Mouse (Mus musculus) midbrain, embryonic 16.5 days (tissue): Measurements from ENCODE around the gene Cdk4. TPM values are rescaled to one million over a fixed set of nuclear protein-coding genes. Genes with fewer than 3 reads are reported as not detected.

Experiments used
- ATAC-seq: fragments of 200-750 bp; cut with Nextera tagmentation; 2 replicates; pipeline ENCODE4 v1.8.0; 2017; ENCODE audit warnings: moderate TSS enrichment
- H3K27ac ChIP-seq: fragments of 300-500 bp; sonication (generic); 2 replicates; pipeline ENCODE4 v1.5.1; 2014; ENCODE audit warnings: mild to moderate bottlenecking, low read length, mixed read lengths
- H3K27me3 ChIP-seq: fragments of 300-500 bp; sonication (generic); 2 replicates; pipeline ENCODE4 v1.6.1; 2014; ENCODE audit warnings: low read depth, low read length, mixed read lengths; ENCODE audit not compliant: control insufficient read depth, insufficient read depth
- H3K36me3 ChIP-seq: fragments of 300-500 bp; sonication (generic); 2 replicates; pipeline ENCODE4 v1.6.1; 2014; ENCODE audit warnings: mild to moderate bottlenecking, low read length, moderate library complexity, mixed read lengths; ENCODE audit not compliant: control insufficient read depth, insufficient read depth
- H3K4me1 ChIP-seq: fragments of 300-500 bp; sonication (generic); 2 replicates; pipeline ENCODE4 v1.6.1; 2014; ENCODE audit warnings: mild to moderate bottlenecking, low read length, mixed read lengths; ENCODE audit not compliant: control insufficient read depth, insufficient read depth
- H3K4me2 ChIP-seq: fragments of 300-500 bp; sonication (generic); 2 replicates; pipeline ENCODE4 v1.6.1; 2014; ENCODE audit warnings: mild to moderate bottlenecking, low read length, mixed read lengths
- H3K4me3 ChIP-seq: fragments of 300-500 bp; sonication (generic); 2 replicates; pipeline ENCODE4 v1.5.1; 2014; ENCODE audit warnings: low read depth, mild to moderate bottlenecking, low read length, moderate library complexity, mixed read lengths
- H3K9ac ChIP-seq: fragments of 300-500 bp; sonication (generic); 2 replicates; pipeline ENCODE4 v1.6.1; 2014; ENCODE audit warnings: low read depth, low read length, mixed read lengths
- H3K9me3 ChIP-seq: fragments of 300-500 bp; sonication (generic); replicated peaks from 2 replicates; pipeline ENCODE4 v1.6.1; 2014; ENCODE audit warnings: mild to moderate bottlenecking, low read length, mixed read lengths; ENCODE audit not compliant: control insufficient read depth, poor library complexity, severe bottlenecking
- WGBS: fragments of 180-500 bp; shearing (Covaris S2); extraction: QIAGEN DNeasy Blood & Tissue Kit; methylation state at CpG from one replicate; pipeline ENCODE4 v1.1.7; 2014; 5-methylcytosine and 5-hydroxymethylcytosine counted together
- polyA plus RNA-seq: library from polyadenylated mRNA; unstranded; fragments of >200 nt; fragmentation: Nextera tagmentation; extraction: Ambion mirVana; gene quantifications from 2 replicates; pipeline ENCODE4 v1.2.1, GENCODE M21; 2015

Gene Cdk4
- polyA plus RNA-seq, 1 experiment from 2014 or later, result 646 TPM

- Histone ChIP-seq H3K4me2 (no peak overlapping the region), H3K4me1 (peaks cover 5% of the 10 kb centered on the region; the same call in 1 of the 2 replicates), H3K4me3 (no peak overlapping the region), H3K27ac (no peak overlapping the region), H3K9ac (no peak overlapping the region), H3K27me3 (peaks cover 43% of the 10 kb centered on the region), H3K9me3 (no peaks in the 10 kb centered on the region), H3K36me3 (peaks cover 11% of the 10 kb centered on the region)
- no peak for ATAC-seq
- WGBS, result 19% methylated on average over 10 of the region's 10 CpGs
Measured at GRCm38 (mm10) chr10:127050119-127050474, 13.2 kb upstream of the Cdk4 start.

- no peak overlapping the region for H3K4me2 ChIP-seq
- WGBS, result 77% methylated on average over 4 of the region's 4 CpGs
- no peak overlapping the region for H3K4me3 ChIP-seq
- no peak overlapping the region for H3K9ac ChIP-seq
- peaks cover 24% of the 10 kb centered on the region for H3K27me3 ChIP-seq
- no peak for ATAC-seq
- H3K9me3 ChIP-seq, result no peaks in the 10 kb centered on the region
- peaks cover 30% of the 10 kb centered on the region for H3K36me3 ChIP-seq
- H3K4me1 ChIP-seq, result peaks cover 18% of the 10 kb centered on the region
- no peak overlapping the region for H3K27ac ChIP-seq
Measured at GRCm38 (mm10) chr10:127054646-127055045, 8.7 kb upstream of the Cdk4 start.

- Histone ChIP-seq H3K36me3 (peaks cover 30% of the 10 kb centered on the region), H3K4me2 (no peak overlapping the region)
- ATAC-seq, result no peak
Measured at GRCm38 (mm10) chr10:127055406-127055805, 7.9 kb upstream of the Cdk4 start.

GRCm38 (mm10) chr10:127056490-127056889, 6.8 kb upstream of the Cdk4 start:
- H3K36me3 ChIP-seq, result peaks cover 30% of the 10 kb centered on the region
- WGBS, result 90% methylated on average over 20 of the region's 20 CpGs
- no peak for ATAC-seq

More at GRCm38 (mm10) chr10:127055406-127055805, 7.9 kb upstream of the Cdk4 start:
- WGBS, result 88% methylated on average over 8 of the region's 8 CpGs
- no peak overlapping the region for H3K27ac ChIP-seq
- H3K9ac ChIP-seq, result no peak overlapping the region
- peaks cover 16% of the 10 kb centered on the region for H3K27me3 ChIP-seq
- H3K4me1 ChIP-seq, result peaks cover 18% of the 10 kb centered on the region
- no peaks in the 10 kb centered on the region for H3K9me3 ChIP-seq
- no peak overlapping the region for H3K4me3 ChIP-seq

GRCm38 (mm10) chr10:127058161-127058560, 5.2 kb upstream of the Cdk4 start:
- peaks cover 28% of the 10 kb centered on the region for H3K4me1 ChIP-seq
- H3K4me3 ChIP-seq, result peak overlapping the region; percentile 85
- H3K9me3 ChIP-seq, result no peaks in the 10 kb centered on the region
- WGBS, result 0% methylated on average over 9 of the region's 9 CpGs
- ATAC-seq, result no peak
- no peak overlapping the region for H3K27ac ChIP-seq
- peaks cover 30% of the 10 kb centered on the region for H3K36me3 ChIP-seq
- peak overlapping the region; percentile 17; the same call in 1 of the 2 replicates for H3K9ac ChIP-seq
- no peaks in the 10 kb centered on the region for H3K27me3 ChIP-seq
- peak overlapping the region; percentile 82 for H3K4me2 ChIP-seq

More at GRCm38 (mm10) chr10:127056490-127056889, 6.8 kb upstream of the Cdk4 start:
- Histone ChIP-seq H3K9me3 (no peaks in the 10 kb centered on the region), H3K27ac (no peak overlapping the region), H3K9ac (no peak overlapping the region), H3K4me1 (peaks cover 21% of the 10 kb centered on the region), H3K4me3 (no peak overlapping the region), H3K27me3 (peaks cover 5% of the 10 kb centered on the region), H3K4me2 (no peak overlapping the region)

- Histone ChIP-seq H3K4me3 (peak overlapping the region; percentile 85), H3K27ac (peak overlapping the region; percentile 89), H3K9me3 (no peaks in the 10 kb centered on the region), H3K36me3 (peaks cover 30% of the 10 kb centered on the region), H3K4me2 (peak overlapping the region; percentile 82), H3K9ac (peak overlapping the region; percentile 91), H3K4me1 (peaks cover 28% of the 10 kb centered on the region), H3K27me3 (no peaks in the 10 kb centered on the region)
- no peak for ATAC-seq
- WGBS, result 3% methylated on average over 8 of the region's 8 CpGs
Measured at GRCm38 (mm10) chr10:127058708-127059107, 4.6 kb upstream of the Cdk4 start.

GRCm38 (mm10) chr10:127059174-127059967, 4.0 kb upstream of the Cdk4 start:
- H3K9ac ChIP-seq, result peak overlapping the region; percentile 91
- under 1% methylated on average over 39 of the region's 92 CpGs for WGBS
- peak overlapping the region; percentile 89 for H3K27ac ChIP-seq
- ATAC-seq, result 0 out of 2 replicates have a peak, but pooled peaks have one; percentile 0
- peak overlapping the region; percentile 82 for H3K4me2 ChIP-seq
- H3K36me3 ChIP-seq, result peaks cover 26% of the 10 kb centered on the region
- no peaks in the 10 kb centered on the region for H3K27me3 ChIP-seq
- peaks cover 28% of the 10 kb centered on the region for H3K4me1 ChIP-seq
- no peaks in the 10 kb centered on the region for H3K9me3 ChIP-seq
- H3K4me3 ChIP-seq, result peak overlapping the region; percentile 85

GRCm38 (mm10) chr10:127059968-127060916, 3.1 kb upstream of the Cdk4 start, which contains the start of gene March9:
Gene March9, minus strand, starts transcription at chr10:127060184.
- Histone ChIP-seq H3K4me3 (peak within 1 kb of the TSS; percentile 85), H3K27ac (peak within 1 kb of the TSS; percentile 89), H3K4me2 (peak within 1 kb of the TSS; percentile 82), H3K9ac (peak within 1 kb of the TSS; percentile 91), H3K36me3 (peaks cover 24% of the 10 kb centered on the region), H3K9me3 (no peaks in the 10 kb centered on the region), H3K4me1 (peaks cover 32% of the 10 kb centered on the region), H3K27me3 (no peaks in the 10 kb centered on the region)
- ATAC-seq, result peak; percentile 43
- WGBS, result under 1% methylated on average over 46 of the region's 72 CpGs
